Mouse (Mus musculus): Measurements from ENCODE around the gene Lysmd3.

GRCm38 (mm10) chr13:81630566-81630965 lies 26.9 kb upstream of the Lysmd3 start:
- TF ChIP-seq EP300 (optimal IDR thresholded peaks at IDR 0.05) (no peak), CTCF (IDR thresholded peaks at IDR 0.05; ENCODE audit: low read depth) (no peak)
